Mouse (Mus musculus): ENCODE measurements around the gene Cs. TPM values are rescaled to one million over a fixed set of nuclear protein-coding genes. Genes with fewer than 3 reads are reported as not detected.

Gene Cs
- polyA plus RNA-seq, 1 experiment from 2014 or later: 149 TPM

DNA sequence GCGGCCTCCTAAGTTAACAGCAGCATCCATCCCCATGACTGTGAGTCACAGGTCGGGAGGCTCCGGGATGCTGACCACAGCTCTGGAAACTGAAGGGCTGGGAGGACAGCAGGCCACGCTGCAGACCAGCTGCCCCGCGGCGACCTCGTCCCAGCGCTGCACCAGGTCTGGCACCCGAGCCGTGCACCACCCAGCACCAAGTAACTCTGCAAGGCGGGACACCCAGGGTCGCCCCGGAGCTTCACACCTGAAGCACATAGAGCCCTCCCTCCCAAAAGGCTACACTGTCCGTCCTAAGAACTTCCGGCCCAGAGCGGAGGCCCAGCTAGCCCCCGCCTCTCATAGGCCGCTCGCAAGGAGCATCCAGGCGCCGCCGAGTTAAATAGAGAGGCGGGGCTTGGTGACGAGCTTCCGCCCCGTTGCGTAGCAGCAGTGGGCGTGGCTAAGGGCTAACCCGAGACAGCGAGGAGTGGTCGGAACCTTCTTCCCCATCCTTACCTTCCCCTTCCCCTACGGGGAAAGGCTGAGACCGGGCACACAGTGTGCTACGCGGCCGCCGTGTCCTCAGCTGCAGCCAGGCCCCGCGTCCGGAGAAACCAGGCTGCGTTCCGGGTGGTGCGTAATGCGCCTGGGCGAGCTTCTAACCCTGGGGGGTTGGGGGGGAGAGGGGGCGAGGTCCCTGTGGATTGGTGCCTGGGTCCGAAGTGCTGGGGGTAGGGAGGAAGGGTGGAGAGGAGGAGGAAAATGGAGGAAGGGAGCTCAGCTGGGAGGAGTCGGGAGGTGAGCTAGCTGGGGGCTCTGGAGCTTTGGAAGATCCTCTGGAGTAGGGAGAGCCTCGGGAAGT lies 73.9 kb downstream of the Cs start, which contains the start of the genes Nabp2 and Rnf41:
Gene Nabp2, minus strand, starts transcription at position 282 of the 844 bp plus-strand sequence.
Gene Rnf41, plus strand, starts transcription at position 447 of the 844 bp plus-strand sequence.
- DNase-seq (peak; percentile 94), ATAC-seq (ENCODE audit: low read depth) (peak; percentile 83)
- H3K27ac ChIP-seq: peak within 1 kb of the TSS; percentile 80
- H3K4me1 ChIP-seq (replicated peaks): peaks cover 65% of the 10 kb centered on the region
- H3K27me3 ChIP-seq: no peaks in the 10 kb centered on the region
- WGBS (ENCODE audit: insufficient replicate concordance): under 1% methylated on average over 50 of the region's 50 CpGs
- peak within 1 kb of the TSS; percentile 88 for H3K9ac ChIP-seq
- peak within 1 kb of the TSS; percentile 87 for H3K4me2 ChIP-seq
- peak within 1 kb of the TSS; percentile 84 for H3K4me3 ChIP-seq (replicated peaks)
- no peaks in the 10 kb centered on the region for H3K9me3 ChIP-seq (replicated peaks)
- H3K36me3 ChIP-seq: peaks cover 28% of the 10 kb centered on the region

DNA sequence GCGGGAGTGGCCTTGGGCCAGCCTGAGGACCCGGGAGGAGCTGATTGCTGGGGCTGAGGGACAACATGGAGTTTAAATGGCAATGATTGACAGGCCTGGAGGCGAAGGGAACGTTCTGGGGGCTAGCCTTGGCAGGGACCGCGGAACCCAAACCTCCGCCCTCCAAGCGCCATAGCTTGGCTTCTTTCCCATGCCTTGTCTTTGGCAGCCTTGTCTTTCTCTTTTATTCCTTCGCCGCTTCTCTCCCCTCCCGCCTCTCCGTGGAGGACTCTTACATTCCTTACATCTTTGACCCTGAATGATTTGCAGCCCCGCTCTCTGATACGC lies 74.5 kb downstream of the Cs start:
- H3K4me1 ChIP-seq (replicated peaks): peaks cover 65% of the 10 kb centered on the region
- no peak for ATAC-seq (ENCODE audit: low read depth)
- H3K9me3 ChIP-seq (replicated peaks): no peaks in the 10 kb centered on the region
- H3K27me3 ChIP-seq: no peaks in the 10 kb centered on the region
- DNase-seq: no peak
- peak overlapping the region; percentile 84 for H3K4me3 ChIP-seq (replicated peaks)
- WGBS (ENCODE audit: insufficient replicate concordance): under 1% methylated on average over 14 of the region's 14 CpGs
- H3K27ac ChIP-seq: peak overlapping the region; percentile 80
- H3K4me2 ChIP-seq: peak overlapping the region; percentile 87
- H3K9ac ChIP-seq: peak overlapping the region; percentile 88
- H3K36me3 ChIP-seq: peaks cover 30% of the 10 kb centered on the region

Small RNA genes lying within 50 kb of the gene (microRNA-seq; reads per million reads assigned to microRNA genes)
- gene Gm25361 (not detected), gene Gm26308 (not detected), gene Mir6914 (1.5 reads per million), gene Mir6915 (not detected)

Other genes with a start within 250 kb of the Cs start
- gene Baz2a, start 246.2 kb upstream of the Cs start, polyA plus RNA-seq (2015; fragmentation: Nextera tagmentation; extraction: Ambion mirVana): 5.8 and 6.7 TPM in 2 replicates
- 7.0 and 8.8 TPM in 2 replicates for gene Rbms2, start 157.4 kb upstream of the Cs start, polyA plus RNA-seq (2015; fragmentation: Nextera tagmentation; extraction: Ambion mirVana)
- gene Gls2, start 143.3 kb upstream of the Cs start, polyA plus RNA-seq (2015; fragmentation: Nextera tagmentation; extraction: Ambion mirVana): 1.9 and 2.2 TPM in 2 replicates
- 24.1 and 24.7 TPM in 2 replicates for gene Spryd4, start 125.9 kb upstream of the Cs start, polyA plus RNA-seq (2015; fragmentation: Nextera tagmentation; extraction: Ambion mirVana)
- 0.09 TPM in 1 of 2 replicates, not detected in the other for gene Mip, start 111.9 kb upstream of the Cs start, polyA plus RNA-seq (2015; fragmentation: Nextera tagmentation; extraction: Ambion mirVana)
- gene Timeless, start 105.7 kb upstream of the Cs start, polyA plus RNA-seq (2015; fragmentation: Nextera tagmentation; extraction: Ambion mirVana): 34.8 and 37.4 TPM in 2 replicates
- gene Apon, start 83.6 kb upstream of the Cs start, polyA plus RNA-seq (2015; fragmentation: Nextera tagmentation; extraction: Ambion mirVana): 0.31 and 0.49 TPM in 2 replicates
- gene Apof, start 69.1 kb upstream of the Cs start, polyA plus RNA-seq (2015; fragmentation: Nextera tagmentation; extraction: Ambion mirVana): 46.0 and 46.6 TPM in 2 replicates
- gene Stat2, start 67.2 kb upstream of the Cs start, polyA plus RNA-seq (2015; fragmentation: Nextera tagmentation; extraction: Ambion mirVana): 5.7 and 6.3 TPM in 2 replicates
- 0.10 TPM in 1 of 2 replicates, not detected in the other for gene Il23a, start 39.0 kb upstream of the Cs start, polyA plus RNA-seq (2015; fragmentation: Nextera tagmentation; extraction: Ambion mirVana)
- gene Pan2, start 34.4 kb upstream of the Cs start, polyA plus RNA-seq (2015; fragmentation: Nextera tagmentation; extraction: Ambion mirVana): 11.8 and 14.4 TPM in 2 replicates
- gene Cnpy2, start 15.3 kb upstream of the Cs start, polyA plus RNA-seq (2015; fragmentation: Nextera tagmentation; extraction: Ambion mirVana): 99.7 and 105 TPM in 2 replicates
- 4.6 and 4.8 TPM in 2 replicates for gene Coq10a, start 31.3 kb downstream of the Cs start, polyA plus RNA-seq (2015; fragmentation: Nextera tagmentation; extraction: Ambion mirVana)
- gene Ankrd52, start 39.4 kb downstream of the Cs start, polyA plus RNA-seq (2015; fragmentation: Nextera tagmentation; extraction: Ambion mirVana): 5.0 and 5.1 TPM in 2 replicates
- gene Slc39a5, start 63.5 kb downstream of the Cs start, polyA plus RNA-seq (2015; fragmentation: Nextera tagmentation; extraction: Ambion mirVana): 30.5 and 32.8 TPM in 2 replicates
- gene Nabp2, start 73.8 kb downstream of the Cs start, polyA plus RNA-seq (2015; fragmentation: Nextera tagmentation; extraction: Ambion mirVana): 57.3 and 64.4 TPM in 2 replicates
- 9.0 and 10.7 TPM in 2 replicates for gene Rnf41, start 73.9 kb downstream of the Cs start, polyA plus RNA-seq (2015; fragmentation: Nextera tagmentation; extraction: Ambion mirVana)
- 18.5 and 30.1 TPM in 2 replicates for gene Smarcc2, start 121.5 kb downstream of the Cs start, polyA plus RNA-seq (2015; fragmentation: Nextera tagmentation; extraction: Ambion mirVana)
- 498 and 524 TPM in 2 replicates for gene Myl6, start 156.4 kb downstream of the Cs start, polyA plus RNA-seq (2015; fragmentation: Nextera tagmentation; extraction: Ambion mirVana)
- gene Myl6b, start 161.0 kb downstream of the Cs start, polyA plus RNA-seq (2015; fragmentation: Nextera tagmentation; extraction: Ambion mirVana): 1.2 and 1.3 TPM in 2 replicates
- 9.9 and 10.6 TPM in 2 replicates for gene Esyt1, start 188.1 kb downstream of the Cs start, polyA plus RNA-seq (2015; fragmentation: Nextera tagmentation; extraction: Ambion mirVana)
- 6.2 and 7.1 TPM in 2 replicates for gene Zc3h10, start 210.0 kb downstream of the Cs start, polyA plus RNA-seq (2015; fragmentation: Nextera tagmentation; extraction: Ambion mirVana)
- 2,776 and 3,150 TPM in 2 replicates for gene Rpl41, start 211.6 kb downstream of the Cs start, polyA plus RNA-seq (2015; fragmentation: Nextera tagmentation; extraction: Ambion mirVana)
- gene Pa2g4, start 228.3 kb downstream of the Cs start, polyA plus RNA-seq (2015; fragmentation: Nextera tagmentation; extraction: Ambion mirVana): 207 and 228 TPM in 2 replicates

Data from liver, embryonic 13.5 days (tissue).